Mouse (Mus musculus) testis, adult 2 months (tissue): Measurements from ENCODE around the gene Nol7.

ENCODE experiments used
- CTCF ChIP-seq: fragments of 200-500 bp; IDR thresholded peaks from 2 replicates; pipeline ENCODE4 v1.5.1; 2012; ENCODE audit warnings: low read depth, mild to moderate bottlenecking, inconsistent platforms, low read length, moderate library complexity; ENCODE audit not compliant: control insufficient read depth, insufficient read depth, insufficient replicate concordance
- POLR2A ChIP-seq: fragments of 200-500 bp; IDR thresholded peaks from 2 replicates; pipeline ENCODE4 v1.6.1; 2012; ENCODE audit warnings: low read depth, mild to moderate bottlenecking, inconsistent platforms, low read length, moderate library complexity; ENCODE audit not compliant: control insufficient read depth

GRCm38 (mm10) chr13:43362353-43362752 is 35.8 kb upstream of the Nol7 start:
- no peak for TF ChIP-seq POLR2A
- no peak for TF ChIP-seq CTCF
